Mouse (Mus musculus) embryonic facial prominence, embryonic 15.5 days (tissue): ENCODE data around the gene Ppfia4. TPM values are rescaled to one million over a fixed set of nuclear protein-coding genes. Genes with fewer than 3 reads are reported as not detected.
A peak's percentile ranks its signal among the peaks of the same experiment; 100 is the strongest.

ENCODE experiments used
- ATAC-seq: fragments of 200-750 bp; cut with Nextera tagmentation; 2 replicates; pipeline ENCODE4 v1.8.0; 2017; ENCODE audit warnings: low read depth, moderate TSS enrichment; ENCODE audit not compliant: insufficient number of reproducible peaks, low FRiP score, low TSS enrichment
- H3K27ac ChIP-seq: fragments of 300-500 bp; sonication (generic); replicated peaks from 2 replicates; pipeline ENCODE4 v1.5.1; 2015; ENCODE audit warnings: mild to moderate bottlenecking, inconsistent platforms
- H3K27me3 ChIP-seq: fragments of 300-500 bp; sonication (generic); 2 replicates; pipeline ENCODE4 v1.6.1; 2015; ENCODE audit warnings: inconsistent platforms
- H3K36me3 ChIP-seq: fragments of 300-500 bp; sonication (generic); 2 replicates; pipeline ENCODE4 v1.6.1; 2015; ENCODE audit warnings: mild to moderate bottlenecking, inconsistent platforms
- H3K4me1 ChIP-seq: fragments of 300-500 bp; sonication (generic); 2 replicates; pipeline ENCODE4 v1.6.1; 2015; ENCODE audit warnings: inconsistent platforms
- H3K4me2 ChIP-seq: fragments of 300-500 bp; sonication (generic); replicated peaks from 2 replicates; pipeline ENCODE4 v1.6.1; 2015; ENCODE audit warnings: mild to moderate bottlenecking, inconsistent platforms
- H3K4me3 ChIP-seq: fragments of 300-500 bp; sonication (generic); replicated peaks from 2 replicates; pipeline ENCODE4 v1.5.1; 2015; ENCODE audit warnings: mild to moderate bottlenecking, inconsistent platforms
- H3K9ac ChIP-seq: fragments of 300-500 bp; sonication (generic); 2 replicates; pipeline ENCODE4 v1.6.1; 2015; ENCODE audit warnings: inconsistent platforms
- H3K9me3 ChIP-seq: fragments of 300-500 bp; sonication (generic); replicated peaks from 2 replicates; pipeline ENCODE4 v1.6.1; 2016; ENCODE audit warnings: inconsistent platforms
- WGBS: fragments of 180-500 bp; shearing (Covaris S2); methylation state at CpG from one replicate; pipeline ENCODE4 v1.1.7; 2015; 5-methylcytosine and 5-hydroxymethylcytosine counted together
- polyA plus RNA-seq: library from polyadenylated mRNA; unstranded; fragments of >200 nt; fragmentation: Nextera tagmentation; extraction: Ambion mirVana; gene quantifications from 2 replicates; pipeline ENCODE4 v1.2.1, GENCODE M21; 2015

Ppfia4 gene
- polyA plus RNA-seq, 1 experiment from 2014 or later = 11.6 TPM

GRCm38 (mm10) chr1:134293738-134294604 is 38.8 kb downstream of the Ppfia4 start:
- no peak overlapping the region for H3K4me3 ChIP-seq
- no peaks in the 10 kb centered on the region for H3K9me3 ChIP-seq
- H3K9ac ChIP-seq = no peak overlapping the region
- no peaks in the 10 kb centered on the region for H3K36me3 ChIP-seq
- peaks cover 11% of the 10 kb centered on the region for H3K27me3 ChIP-seq
- H3K27ac ChIP-seq = no peak overlapping the region
- 62% methylated on average over 3 of the region's 3 CpGs for WGBS
- ATAC-seq = no peak
- H3K4me2 ChIP-seq = no peak overlapping the region
- H3K4me1 ChIP-seq = peaks cover 28% of the 10 kb centered on the region

GRCm38 (mm10) chr1:134293276-134293675 is 39.5 kb downstream of the Ppfia4 start:
- WGBS = 85% methylated on average over 7 of the region's 7 CpGs
- Histone ChIP-seq H3K9me3 (no peaks in the 10 kb centered on the region), H3K27me3 (peaks cover 6% of the 10 kb centered on the region), H3K4me3 (no peak overlapping the region), H3K36me3 (no peaks in the 10 kb centered on the region), H3K9ac (no peak overlapping the region), H3K4me2 (no peak overlapping the region), H3K27ac (no peak overlapping the region), H3K4me1 (peaks cover 21% of the 10 kb centered on the region)
- no peak for ATAC-seq

- H3K27ac ChIP-seq = no peak overlapping the region
- H3K9ac ChIP-seq = no peak overlapping the region
- peaks cover 21% of the 10 kb centered on the region for H3K4me1 ChIP-seq
- H3K4me2 ChIP-seq = no peak overlapping the region
- H3K9me3 ChIP-seq = no peaks in the 10 kb centered on the region
- whole genome bisulfite sequencing = 37% methylated on average over 9 of the region's 9 CpGs
- no peaks in the 10 kb centered on the region; the same call in 1 of the 2 replicates for H3K27me3 ChIP-seq
- H3K36me3 ChIP-seq = no peaks in the 10 kb centered on the region
- H3K4me3 ChIP-seq = no peak overlapping the region
- ATAC-seq = no peak
Observed at GRCm38 (mm10) chr1:134292601-134293000, 40.1 kb downstream of the Ppfia4 start.

- 9% methylated on average over 5 of the region's 5 CpGs for whole genome bisulfite sequencing
- H3K27me3 ChIP-seq = no peaks in the 10 kb centered on the region
- H3K27ac ChIP-seq = no peak overlapping the region
- no peak overlapping the region for H3K4me2 ChIP-seq
- no peak for ATAC-seq
- no peak overlapping the region for H3K4me3 ChIP-seq
- no peaks in the 10 kb centered on the region for H3K36me3 ChIP-seq
- H3K9me3 ChIP-seq = no peaks in the 10 kb centered on the region
- H3K4me1 ChIP-seq = peaks cover 21% of the 10 kb centered on the region
- no peak overlapping the region for H3K9ac ChIP-seq
Observed at GRCm38 (mm10) chr1:134292073-134292472, 40.7 kb downstream of the Ppfia4 start.

- Histone ChIP-seq H3K4me1 (peaks cover 21% of the 10 kb centered on the region), H3K4me2 (no peak overlapping the region), H3K9me3 (no peaks in the 10 kb centered on the region), H3K27me3 (no peaks in the 10 kb centered on the region), H3K9ac (no peak overlapping the region), H3K27ac (no peak overlapping the region; the same call in 1 of the 2 replicates), H3K36me3 (no peaks in the 10 kb centered on the region), H3K4me3 (peak overlapping the region; percentile 6; the same call in 1 of the 2 replicates)
- 71% methylated on average over 8 of the region's 8 CpGs for WGBS
- ATAC-seq = no peak
Observed at GRCm38 (mm10) chr1:134291555-134291954, 41.2 kb downstream of the Ppfia4 start.

GRCm38 (mm10) chr1:134290909-134291308 is 41.8 kb downstream of the Ppfia4 start:
- no peak for ATAC-seq
- Histone ChIP-seq H3K4me1 (peaks cover 21% of the 10 kb centered on the region), H3K36me3 (no peaks in the 10 kb centered on the region), H3K9me3 (no peaks in the 10 kb centered on the region), H3K9ac (no peak overlapping the region), H3K4me3 (peak overlapping the region; percentile 18), H3K27me3 (no peaks in the 10 kb centered on the region), H3K27ac (no peak overlapping the region), H3K4me2 (no peak overlapping the region)
- WGBS = 66% methylated on average over 5 of the region's 5 CpGs

GRCm38 (mm10) chr1:134290300-134290699 is 42.4 kb downstream of the Ppfia4 start:
- WGBS = 88% methylated on average over 13 of the region's 13 CpGs
- Histone ChIP-seq H3K27ac (peak overlapping the region; percentile 28; the same call in 1 of the 2 replicates), H3K36me3 (no peaks in the 10 kb centered on the region), H3K27me3 (no peaks in the 10 kb centered on the region), H3K4me3 (peak overlapping the region; percentile 18), H3K9me3 (no peaks in the 10 kb centered on the region), H3K4me1 (peaks cover 21% of the 10 kb centered on the region), H3K9ac (no peak overlapping the region), H3K4me2 (no peak overlapping the region)
- ATAC-seq = no peak; the same call in 1 of the 2 replicates

GRCm38 (mm10) chr1:134289598-134290099 is 43.1 kb downstream of the Ppfia4 start, which contains the start of gene Myog:
Gene Myog, plus strand, starts transcription at chr1:134289989.
- peak; percentile 72 for ATAC-seq

GRCm38 (mm10) chr1:134288239-134288638 is 44.5 kb downstream of the Ppfia4 start:
- Histone ChIP-seq H3K27me3 (no peaks in the 10 kb centered on the region), H3K4me3 (no peak overlapping the region), H3K27ac (no peak overlapping the region), H3K9me3 (no peaks in the 10 kb centered on the region), H3K36me3 (no peaks in the 10 kb centered on the region), H3K4me2 (no peak overlapping the region), H3K4me1 (peaks cover 21% of the 10 kb centered on the region), H3K9ac (no peak overlapping the region)
- WGBS = 62% methylated on average over 3 of the region's 3 CpGs
- ATAC-seq = no peak

More at GRCm38 (mm10) chr1:134289598-134290099, 43.1 kb downstream of the Ppfia4 start, which contains the start of gene Myog:
- WGBS = 16% methylated on average over 11 of the region's 11 CpGs
- Histone ChIP-seq H3K9ac (no peak within 1 kb of the TSS), H3K4me2 (no peak within 1 kb of the TSS), H3K36me3 (no peaks in the 10 kb centered on the region), H3K4me3 (peak within 1 kb of the TSS; percentile 18), H3K27me3 (no peaks in the 10 kb centered on the region), H3K4me1 (peaks cover 21% of the 10 kb centered on the region), H3K27ac (peak within 1 kb of the TSS; percentile 28; the same call in 1 of the 2 replicates), H3K9me3 (no peaks in the 10 kb centered on the region)

GRCm38 (mm10) chr1:134285458-134286120 is 47.1 kb downstream of the Ppfia4 start:
- Histone ChIP-seq H3K4me2 (no peak overlapping the region), H3K36me3 (no peaks in the 10 kb centered on the region), H3K9me3 (no peaks in the 10 kb centered on the region), H3K4me3 (no peak overlapping the region), H3K9ac (no peak overlapping the region), H3K27ac (no peak overlapping the region), H3K27me3 (no peaks in the 10 kb centered on the region), H3K4me1 (peaks cover 7% of the 10 kb centered on the region)
- ATAC-seq = no peak
- WGBS = 66% methylated on average over 10 of the region's 10 CpGs

GRCm38 (mm10) chr1:134283108-134283507 is 49.6 kb downstream of the Ppfia4 start:
- ATAC-seq = no peak
- Histone ChIP-seq H3K4me3 (no peak overlapping the region), H3K9ac (no peak overlapping the region), H3K4me2 (no peak overlapping the region), H3K27ac (no peak overlapping the region), H3K36me3 (no peaks in the 10 kb centered on the region), H3K27me3 (no peaks in the 10 kb centered on the region), H3K4me1 (no peaks in the 10 kb centered on the region), H3K9me3 (no peaks in the 10 kb centered on the region)
- WGBS = 37% methylated on average over 1 of the region's 1 CpGs
